Comparison of ENCODE assay signal across 9 mouse cellular contexts in genomic region chr13:46517211-46517685, GRCm38 (mm10). TPM values are rescaled to one million over a fixed set of nuclear protein-coding genes. Genes with fewer than 3 reads are reported as not detected.
DNase-seq lines count a peak whose midpoint lies in the region; ATAC-seq and TF ChIP-seq lines count a peak whose summit lies in the region.
"Had no signal": no experiment of that assay in that cellular context is flagged by ENCODE, and none has a peak within 500 bp of the region (broad histone marks: within the 10 kb centered on the region; RNA-seq: fewer than 3 reads in every experiment).

No protein-coding gene starts in this region.

- H3K9ac ChIP-seq in forebrain, embryonic 15.5 days (replicated peaks), result no peak overlapping the region
- H3K9ac ChIP-seq in heart, postnatal 0 days (replicated peaks; ENCODE audit: low read depth, low read length), result no peak overlapping the region
- H3K9ac ChIP-seq: stomach, embryonic 15.5 days had no signal

- H3K27me3 ChIP-seq in cerebellum, adult 2 months (ENCODE audit: control insufficient read depth, insufficient read depth, low read length), result no peaks in the 10 kb centered on the region
- H3K27me3 ChIP-seq in forebrain, embryonic 15.5 days, result no peaks in the 10 kb centered on the region
- H3K27me3 ChIP-seq in heart, postnatal 0 days (ENCODE audit: control insufficient read depth, insufficient read depth, low read length), result no peaks in the 10 kb centered on the region
- H3K27me3 ChIP-seq: megakaryocyte, embryonic 14.5 days; stomach, embryonic 15.5 days had no signal

- no peaks in the 10 kb centered on the region for H3K36me3 ChIP-seq in forebrain, embryonic 15.5 days
- no peaks in the 10 kb centered on the region for H3K36me3 ChIP-seq in heart, postnatal 0 days (replicated peaks; ENCODE audit: control insufficient read depth, insufficient read depth, low read length)
- H3K36me3 ChIP-seq: stomach, embryonic 15.5 days had no signal

- DNase-seq in cerebellum, adult 2 months, result peak; percentile 64 to 79
- no peak for DNase-seq in heart, postnatal 0 days (ENCODE audit: low spot score)
- peak; percentile 80 for DNase-seq in left cerebral cortex, postnatal 4 days
- DNase-seq in urinary bladder, postnatal 14 days (ENCODE audit: low spot score), result no peak
- DNase-seq in urinary bladder, adult 18-20 months (ENCODE audit: low spot score in 2 of 2), result no peak
- DNase-seq in adrenal gland, adult 8-10 months, result no peak

- no peak overlapping the region for H3K27ac ChIP-seq in cerebellum, adult 2 months (ENCODE audit: insufficient read depth, low read length)
- H3K27ac ChIP-seq in forebrain, embryonic 15.5 days (replicated peaks), result peak overlapping the region; percentile 22; the same call in 1 of the 2 replicates
- H3K27ac ChIP-seq in heart, postnatal 0 days (ENCODE audit: low read depth), result peak overlapping the region; percentile 85
- H3K27ac ChIP-seq: stomach, embryonic 15.5 days had no signal

- H3K9me3 ChIP-seq in forebrain, embryonic 15.5 days, result no peaks in the 10 kb centered on the region
- H3K9me3 ChIP-seq in heart, postnatal 0 days (replicated peaks; ENCODE audit: control insufficient read depth, low read length), result no peaks in the 10 kb centered on the region
- H3K9me3 ChIP-seq: stomach, embryonic 15.5 days had no signal

- H3K4me1 ChIP-seq in cerebellum, adult 2 months (ENCODE audit: control insufficient read depth, insufficient read depth, low read length), result peaks cover 8% of the 10 kb centered on the region
- H3K4me1 ChIP-seq in forebrain, embryonic 15.5 days, result peaks cover 22% of the 10 kb centered on the region
- H3K4me1 ChIP-seq in heart, postnatal 0 days (ENCODE audit: control insufficient read depth, insufficient read depth), result peaks cover 33% of the 10 kb centered on the region
- H3K4me1 ChIP-seq: megakaryocyte, embryonic 14.5 days; stomach, embryonic 15.5 days had no signal

- intact Hi-C loops in left cerebral cortex, postnatal 4 days (cut with DNase I), result no loop called here

- no peak for TF ChIP-seq POLR2A in cerebellum, adult 2 months (IDR thresholded peaks at IDR 0.05; ENCODE audit: borderline replicate concordance, insufficient read depth, low read length)

- no peak for TF ChIP-seq EP300 in heart, postnatal 0 days (IDR thresholded peaks at IDR 0.05; ENCODE audit: low read depth)

- ATAC-seq in forebrain, embryonic 15.5 days (replicated peaks), result peak; percentile 64
- no peak; the same call in 1 of the 2 replicates for ATAC-seq in heart, postnatal 0 days (ENCODE audit: insufficient read depth, low read depth)

- no peak overlapping the region for H3K4me3 ChIP-seq in cerebellum, adult 2 months (replicated peaks; ENCODE audit: insufficient read depth, low read depth, low read length)
- no peak overlapping the region for H3K4me3 ChIP-seq in forebrain, embryonic 15.5 days
- no peak overlapping the region for H3K4me3 ChIP-seq in heart, postnatal 0 days (ENCODE audit: low read depth, low read length)
- H3K4me3 ChIP-seq: megakaryocyte, embryonic 14.5 days; stomach, embryonic 15.5 days had no signal

- 9% methylated on average over 4 of the region's 4 CpGs for WGBS in cerebellum, adult 2 months
- 40% methylated on average over 4 of the region's 4 CpGs for WGBS in forebrain, embryonic 15.5 days
- WGBS in heart, postnatal 0 days, result 11% methylated on average over 4 of the region's 4 CpGs

- TF ChIP-seq CTCF in cerebellum, adult 2 months (IDR thresholded peaks at IDR 0.05; ENCODE audit: borderline replicate concordance, insufficient read depth, low read depth, low read length), result no peak
- no peak for TF ChIP-seq CTCF in heart, postnatal 0 days (IDR thresholded peaks at IDR 0.05; ENCODE audit: low read depth)

- H3K4me2 ChIP-seq in forebrain, embryonic 15.5 days (replicated peaks), result no peak overlapping the region
- peak overlapping the region; percentile 12; the same call in 1 of the 2 replicates for H3K4me2 ChIP-seq in heart, postnatal 0 days (ENCODE audit: low read depth, low read length)
- H3K4me2 ChIP-seq: stomach, embryonic 15.5 days had no signal

RNA-seq across cellular contexts. Expression of gene Cap2, which starts 15.6 kb away (rescaled TPM):
- 80.4 and 94.3 TPM in 2 replicates for polyA plus RNA-seq in cerebellum, adult 2 months (2012; rRNA removed)
- 13.9 and 16.8 TPM in 2 replicates for polyA plus RNA-seq in forebrain, embryonic 15.5 days (2015; fragmentation: Nextera tagmentation; extraction: Ambion mirVana)
- total RNA-seq in heart, postnatal 0 days (2014; rRNA removed; ENCODE audit: low replicate concordance), result 182 and 257 TPM in 2 replicates
- polyA plus RNA-seq in heart, postnatal 0 days (2015; fragmentation: Nextera tagmentation; extraction: Ambion mirVana), result 144 and 146 TPM in 2 replicates
- total RNA-seq in left cerebral cortex, postnatal 4 days (2021), result 10 to 100 TPM; 23.1 to 23.6 TPM
- 1 to 10 TPM; 3.9 to 6.2 (median 4.7) TPM for total RNA-seq in adrenal gland, adult 8-10 months (2022)

Comparison
In these comparisons a context has a peak if more than half of its experiments do, and no peak if none do; other contexts are left out.
1. DNase-seq: peak in cerebellum, adult 2 months (2 of 2) and left cerebral cortex, postnatal 4 days (single experiment); none in heart, postnatal 0 days (single experiment), urinary bladder, postnatal 14 days (single experiment), urinary bladder, adult 18-20 months (0 of 2) and adrenal gland, adult 8-10 months (single experiment).